12 mouse cellular contexts compared by ENCODE assay signal in the genomic region with DNA sequence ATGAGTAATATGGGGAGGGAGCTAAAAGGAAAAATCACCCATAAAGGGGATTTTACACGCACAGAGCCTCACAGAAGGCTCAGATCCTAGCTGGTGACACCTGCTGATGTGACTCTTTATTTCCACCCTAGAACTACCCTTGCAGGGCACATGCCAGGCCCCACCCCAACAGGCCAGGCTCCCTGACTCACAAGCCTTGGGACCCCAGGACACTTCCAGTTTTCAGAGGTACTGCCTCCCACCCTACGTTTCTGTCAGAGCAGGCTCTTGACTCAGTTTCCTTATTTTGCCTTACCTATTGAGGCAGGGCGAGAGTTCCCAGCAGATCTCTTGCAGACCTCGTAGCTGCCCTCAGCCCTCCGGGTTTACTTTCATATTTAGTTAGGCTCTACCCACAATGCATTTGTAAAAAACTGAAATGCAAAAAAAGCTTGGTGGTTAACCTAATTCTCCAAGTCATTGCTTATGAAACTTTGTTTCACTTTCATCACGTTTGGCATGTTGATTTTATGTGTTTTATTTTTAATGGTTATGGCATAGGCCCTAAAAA. TPM values are rescaled to one million over a fixed set of nuclear protein-coding genes. Genes with fewer than 3 reads are reported as not detected.
A peak's percentile ranks its signal among the peaks of the same experiment; 100 is the strongest.
DNase-seq lines count a peak whose midpoint lies in the region; ATAC-seq and TF ChIP-seq lines count a peak whose summit lies in the region.
"Had no signal": no experiment of that assay in that cellular context is flagged by ENCODE, and none has a peak within 500 bp of the region (broad histone marks: within the 10 kb centered on the region; RNA-seq: fewer than 3 reads in every experiment).

No protein-coding gene starts in this region.

- TF ChIP-seq EP300 in heart, adult 2 months (IDR thresholded peaks at IDR 0.05; ENCODE audit: insufficient read depth, low read depth, low read length) = no peak

- H3K9ac ChIP-seq in heart, adult 2 months (ENCODE audit: low read depth, low read length) = no peak overlapping the region
- H3K9ac ChIP-seq in forebrain, postnatal 0 days = no peak overlapping the region
- H3K9ac ChIP-seq: forebrain, embryonic 12.5 days; heart, embryonic 15.5 days had no signal

- no peak overlapping the region for H3K4me3 ChIP-seq in heart, adult 2 months
- H3K4me3 ChIP-seq in thymus, adult 2 months (ENCODE audit: control insufficient read depth, insufficient read depth, low read length) = peak overlapping the region; percentile 68
- H3K4me3 ChIP-seq in forebrain, postnatal 0 days (ENCODE audit: low read depth, low read length) = no peak overlapping the region
- H3K4me3 ChIP-seq: forebrain, embryonic 12.5 days; heart, embryonic 15.5 days; layer of hippocampus, adult 2 months had no signal

- WGBS in heart, adult 2 months = 68% methylated on average over 6 of the region's 6 CpGs
- 3% methylated on average over 6 of the region's 6 CpGs for WGBS in thymus, adult 2 months
- 72% methylated on average over 6 of the region's 6 CpGs for WGBS in forebrain, postnatal 0 days

- no peaks in the 10 kb centered on the region for H3K36me3 ChIP-seq in heart, adult 2 months (ENCODE audit: control insufficient read depth, insufficient read depth, low read length)
- no peaks in the 10 kb centered on the region for H3K36me3 ChIP-seq in thymus, adult 2 months (ENCODE audit: control insufficient read depth, insufficient read depth, low read length)
- H3K36me3 ChIP-seq in forebrain, postnatal 0 days (ENCODE audit: insufficient read depth) = no peaks in the 10 kb centered on the region
- H3K36me3 ChIP-seq: forebrain, embryonic 12.5 days; heart, embryonic 15.5 days had no signal

- H3K4me1 ChIP-seq in heart, adult 2 months (ENCODE audit: control insufficient read depth, insufficient read depth, low read length) = no peaks in the 10 kb centered on the region
- H3K4me1 ChIP-seq in thymus, adult 2 months (replicated peaks; ENCODE audit: control insufficient read depth, insufficient read depth, low read length) = peaks cover 4% of the 10 kb centered on the region
- no peaks in the 10 kb centered on the region for H3K4me1 ChIP-seq in forebrain, postnatal 0 days (ENCODE audit: insufficient read depth)
- H3K4me1 ChIP-seq: forebrain, embryonic 12.5 days; heart, embryonic 15.5 days had no signal

- no peak for TF ChIP-seq CTCF in heart, adult 2 months (IDR thresholded peaks at IDR 0.05)
- TF ChIP-seq CTCF in thymus, adult 2 months (IDR thresholded peaks at IDR 0.05; ENCODE audit: borderline replicate concordance, control insufficient read depth, extremely low read depth, insufficient read depth, low read length, poor library complexity) = no peak
- no peak for TF ChIP-seq CTCF in forebrain, postnatal 0 days (IDR thresholded peaks at IDR 0.05; ENCODE audit: low read depth)

- TF ChIP-seq POLR2A in heart, adult 2 months (IDR thresholded peaks at IDR 0.05; ENCODE audit: insufficient read depth, low read depth, low read length) = no peak
- peak; percentile 46; the same call in 1 of the 2 replicates for TF ChIP-seq POLR2A in thymus, adult 2 months (IDR thresholded peaks at IDR 0.05; ENCODE audit: control insufficient read depth, extremely low read depth, insufficient read depth, low read length, poor library complexity)

- H3K4me2 ChIP-seq in forebrain, postnatal 0 days (ENCODE audit: low read depth) = no peak overlapping the region
- H3K4me2 ChIP-seq: forebrain, embryonic 12.5 days; heart, embryonic 15.5 days had no signal

- intact Hi-C loops in heart, adult 2 months (cut with DNase I) = loop anchor here (10.0 kb wide), 1 partner anchor 242 kb away; no protein-coding TSS in a partner anchor

- H3K27ac ChIP-seq in heart, adult 2 months = no peak overlapping the region
- H3K27ac ChIP-seq in thymus, adult 2 months (ENCODE audit: control insufficient read depth, insufficient read depth, low read length) = peak overlapping the region; percentile 97
- H3K27ac ChIP-seq in forebrain, postnatal 0 days (ENCODE audit: low read depth, low read length) = no peak overlapping the region
- H3K27ac ChIP-seq: forebrain, embryonic 12.5 days; heart, embryonic 15.5 days; layer of hippocampus, adult 2 months had no signal

- peak; percentile 89 for ATAC-seq in activated CD4-positive, CD25-positive, alpha-beta regulatory T cell, adult 4 months
- peak; percentile 90 for ATAC-seq in megakaryocyte progenitor cell, adult 5-6 weeks (replicated peaks; ENCODE audit: poor library complexity)
- no peak for ATAC-seq in forebrain, postnatal 0 days

- H3K27me3 ChIP-seq in heart, adult 2 months (ENCODE audit: control insufficient read depth, insufficient read depth, low read length) = no peaks in the 10 kb centered on the region
- no peaks in the 10 kb centered on the region for H3K27me3 ChIP-seq in thymus, adult 2 months (ENCODE audit: control insufficient read depth, insufficient read depth, low read length)
- H3K27me3 ChIP-seq in forebrain, postnatal 0 days (ENCODE audit: insufficient read depth, low read length) = no peaks in the 10 kb centered on the region
- H3K27me3 ChIP-seq: forebrain, embryonic 12.5 days; heart, embryonic 15.5 days had no signal

- H3K9me3 ChIP-seq in forebrain, postnatal 0 days (ENCODE audit: low read length) = no peaks in the 10 kb centered on the region
- H3K9me3 ChIP-seq: forebrain, embryonic 12.5 days; heart, embryonic 15.5 days had no signal

- DNase-seq in heart, adult 2 months = peak; percentile 18 to 22
- no peak for DNase-seq in heart, postnatal 4 days
- peak; percentile 73 for DNase-seq in thymus, adult 2 months
- no peak for DNase-seq in cerebellum, postnatal 4 days (ENCODE audit: low spot score in 2 of 2)
- no peak for DNase-seq in frontal cortex, postnatal 25 days (ENCODE audit: low spot score in 2 of 2)
- DNase-seq in forebrain, postnatal 0 days = no peak
- DNase-seq: cerebellum, adult 9-11 months had no signal

- H3K79me2 ChIP-seq in heart, adult 2 months (replicated peaks; ENCODE audit: control insufficient read depth, insufficient read depth, low read length) = no peaks in the 10 kb centered on the region

RNA-seq across cellular contexts. Expression of a gene that starts 41.5 kb away (rescaled TPM):
- 1 to 10 TPM; 9.2 to 9.6 TPM for total RNA-seq in heart, adult 2 months (2021)
- 3.9 and 9.2 TPM in 2 replicates for polyA plus RNA-seq in heart, adult 2 months (2012; rRNA removed)
- total RNA-seq in heart, postnatal 4 days (2021) = 10 to 100 TPM; 73.5 to 81.2 TPM
- polyA plus RNA-seq in activated CD4-positive, CD25-positive, alpha-beta regulatory T cell, adult 4 months (2017; shearing (Covaris generic)) = 10 to 100 TPM; 47.7 to 50.9 TPM
- total RNA-seq in megakaryocyte progenitor cell, adult 5-6 weeks (2015) = 262 and 287 TPM in 2 replicates
- 166 and 170 TPM in 2 replicates for total RNA-seq in megakaryocyte progenitor cell, adult 5-6 weeks (2017)
- polyA plus RNA-seq in thymus, adult 2 months (2012; rRNA removed) = 56.3 and 70.2 TPM in 2 replicates
- total RNA-seq in forebrain, postnatal 0 days (2014; rRNA removed) = 50.0 and 60.1 TPM in 2 replicates
- polyA plus RNA-seq in forebrain, postnatal 0 days (2015; fragmentation: Nextera tagmentation; extraction: Ambion mirVana) = 37.7 and 41.5 TPM in 2 replicates

Comparison
In these comparisons a context has a peak if more than half of its experiments do, and no peak if none do; other contexts are left out.
1. DNase-seq: peak in heart, adult 2 months (2 of 2) and thymus, adult 2 months (single experiment); none in heart, postnatal 4 days (single experiment), cerebellum, postnatal 4 days (0 of 2), frontal cortex, postnatal 25 days (0 of 2) and forebrain, postnatal 0 days (single experiment).